1 mouse cellular context compared by ENCODE assay signal in genomic region chr13:38966922-38967448, GRCm38 (mm10).
TF ChIP-seq lines count a peak whose summit lies in the region.

No protein-coding gene starts in this region.

TF ChIP-seq in CH12.LX, 34 proteins besides CTCF, POLR2A, EP300 and RAD21 (continued from another document):
- TF ChIP-seq ZMIZ1 (IDR thresholded peaks at IDR 0.05; ENCODE audit: low read depth, low read length) (no peak), BHLHE40 (IDR thresholded peaks at IDR 0.05; ENCODE audit: low read depth, low read length) (no peak)
TF ChIP-seq in CH12.LX: peak in this region for 0.
